Mouse (Mus musculus) hindlimb bud, embryonic 11.5 days (tissue): ENCODE measurements around the gene Cd38.

ENCODE experiments used
- DNase-seq: peaks from one replicate; pipeline ENCODE4 v3.0.0-alpha.2; 2012; ENCODE audit warnings: low read depth, low spot score; ENCODE audit errors: extremely low spot score

The Cd38 gene

DNA sequence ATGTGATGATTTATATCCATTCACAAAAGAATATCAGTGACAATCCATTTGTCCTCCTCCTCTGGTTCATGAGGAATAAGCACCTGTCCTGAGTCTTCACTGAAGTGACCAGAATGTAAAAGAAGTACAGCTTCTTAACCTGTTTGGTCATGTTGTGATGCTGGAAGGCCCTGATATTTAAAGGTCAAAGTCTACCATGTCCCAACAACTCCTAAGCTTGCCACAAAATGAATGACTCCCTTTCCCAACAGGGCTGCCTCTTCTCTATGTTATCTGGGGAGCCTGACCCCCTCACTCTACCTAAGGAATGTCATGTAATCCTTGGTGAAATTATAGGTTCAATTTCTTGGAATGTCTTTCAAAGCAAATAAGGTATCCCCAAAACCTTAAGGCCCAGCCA lies 59.4 kb downstream of the Cd38 start:
- no peak for DNase-seq

DNA sequence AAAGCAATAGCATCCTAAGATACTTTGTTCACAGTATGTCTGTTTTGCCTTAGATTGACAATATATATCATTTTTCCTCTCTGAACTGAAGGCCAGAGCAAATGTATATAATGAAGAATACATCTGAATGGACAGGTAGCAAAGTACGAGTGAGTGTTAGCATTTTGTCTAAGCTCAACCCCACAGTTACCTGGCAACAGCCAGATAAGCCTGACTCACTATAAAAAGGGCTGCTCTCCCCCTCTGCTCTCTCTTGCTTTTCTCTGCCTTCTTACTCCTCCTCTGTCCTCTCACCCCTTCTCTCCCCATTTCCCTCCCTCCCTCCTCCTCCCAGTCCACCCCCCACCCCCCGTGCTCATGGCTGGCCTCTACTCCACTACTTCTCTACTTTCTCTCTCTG lies 64.9 kb downstream of the Cd38 start:
- DNase-seq = no peak

DNA sequence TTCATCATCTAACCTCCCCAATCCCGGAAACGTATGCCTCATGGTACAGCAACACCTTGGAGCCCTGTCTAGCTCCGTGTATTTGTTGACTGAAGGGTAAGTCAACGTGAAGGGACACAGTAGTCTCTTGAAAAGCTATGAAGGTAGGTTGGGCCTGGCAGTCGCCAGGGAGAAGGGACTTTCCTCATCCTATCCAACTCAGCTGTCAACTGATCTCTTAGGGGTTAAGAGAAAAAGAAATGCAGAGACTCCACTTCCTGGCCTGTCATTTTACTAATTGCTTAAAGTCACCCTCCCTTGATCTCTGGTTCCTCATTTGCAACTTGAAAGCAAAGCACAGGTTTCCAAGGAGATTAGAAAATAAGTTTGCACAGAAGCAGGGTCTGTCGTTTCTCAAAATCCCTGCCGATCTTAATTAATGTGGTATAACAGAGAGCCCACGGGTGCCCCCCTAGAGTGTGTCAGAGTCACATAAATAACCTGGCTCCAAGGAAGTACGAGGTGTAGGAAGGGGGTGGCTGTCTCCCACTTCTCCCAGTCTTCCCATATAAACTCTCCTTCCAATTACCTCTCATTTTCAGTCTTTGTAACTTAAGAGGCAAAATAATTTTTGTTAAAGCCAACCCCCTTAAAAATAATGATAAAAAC lies 79.1 kb downstream of the Cd38 start:
- DNase-seq = no peak

DNA sequence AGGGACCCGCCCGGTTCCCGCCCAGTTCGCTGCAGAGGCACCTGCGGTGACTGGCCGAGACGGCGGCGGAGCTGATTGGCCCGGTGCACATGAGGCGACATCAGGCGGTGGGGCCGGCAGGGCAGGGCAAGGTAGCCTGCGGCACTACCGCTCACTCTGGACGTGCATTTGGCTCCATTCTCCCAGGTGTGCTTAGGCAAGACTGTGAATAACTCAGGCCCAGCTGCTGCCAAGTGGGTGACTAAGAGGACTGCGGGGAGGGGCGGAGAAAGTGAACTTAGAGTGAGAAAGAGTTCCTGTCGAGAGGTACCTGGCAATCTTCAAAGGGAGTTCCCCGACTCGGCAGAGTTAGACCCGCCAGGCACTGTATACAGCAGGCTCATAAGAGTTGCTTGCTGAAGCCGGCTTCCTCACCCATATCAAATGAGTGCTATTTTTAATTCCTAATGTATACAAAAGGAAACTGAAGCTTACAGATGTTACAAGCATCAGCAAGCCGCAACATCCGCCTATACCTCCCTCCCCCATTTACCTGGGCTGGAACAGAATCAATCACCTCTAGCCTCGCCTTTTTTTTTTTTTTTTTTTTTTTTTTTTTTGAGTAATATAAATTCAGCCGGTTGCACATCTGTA lies 79.9 kb downstream of the Cd38 start:
- DNase-seq = peak; percentile 31

DNA sequence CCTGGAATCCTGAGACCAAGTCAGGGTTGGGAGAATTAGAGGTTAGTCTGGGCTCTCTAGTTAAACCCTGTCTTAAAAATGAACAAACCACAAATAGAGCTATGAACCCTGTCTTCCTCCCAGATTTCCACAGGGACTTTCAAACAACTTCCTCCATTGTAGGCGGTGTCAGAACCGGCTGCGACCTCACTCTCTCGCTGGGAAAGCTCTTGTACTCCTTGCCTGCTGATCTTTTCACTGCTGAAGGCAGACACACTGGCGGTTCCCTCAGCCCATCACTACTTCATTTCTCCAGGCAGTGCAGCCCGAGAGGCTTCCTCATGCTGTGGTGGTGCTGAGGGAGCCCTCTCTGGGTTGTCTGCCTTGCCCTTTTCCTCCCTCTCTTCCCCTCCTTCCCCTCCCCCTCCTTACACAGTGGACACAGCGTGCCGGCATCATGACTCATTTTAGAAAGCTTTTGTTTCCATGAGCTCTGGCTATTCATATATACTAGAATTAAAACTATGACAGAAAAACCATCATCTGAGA lies 80.5 kb downstream of the Cd38 start:
- DNase-seq = no peak

DNA sequence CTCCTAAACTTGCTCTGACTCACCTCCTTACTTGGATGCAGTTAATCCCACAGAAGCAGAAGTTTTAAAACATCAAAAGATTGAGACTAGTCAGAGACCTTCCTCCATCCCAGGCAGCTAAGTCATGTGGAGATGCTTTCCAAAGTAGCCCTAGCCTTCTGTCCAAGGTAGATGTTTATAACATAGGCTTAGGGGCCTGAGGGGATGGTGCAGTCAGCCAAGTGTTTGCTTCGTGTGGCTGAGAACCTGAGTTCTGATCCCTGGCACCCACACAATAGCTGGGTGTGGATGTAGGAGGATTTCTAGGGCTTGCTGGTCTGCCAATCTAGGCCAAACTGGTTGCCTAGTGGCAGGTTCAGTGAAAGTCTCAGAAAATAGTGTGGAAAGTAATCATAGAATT lies 84.9 kb downstream of the Cd38 start:
- DNase-seq = no peak

DNA sequence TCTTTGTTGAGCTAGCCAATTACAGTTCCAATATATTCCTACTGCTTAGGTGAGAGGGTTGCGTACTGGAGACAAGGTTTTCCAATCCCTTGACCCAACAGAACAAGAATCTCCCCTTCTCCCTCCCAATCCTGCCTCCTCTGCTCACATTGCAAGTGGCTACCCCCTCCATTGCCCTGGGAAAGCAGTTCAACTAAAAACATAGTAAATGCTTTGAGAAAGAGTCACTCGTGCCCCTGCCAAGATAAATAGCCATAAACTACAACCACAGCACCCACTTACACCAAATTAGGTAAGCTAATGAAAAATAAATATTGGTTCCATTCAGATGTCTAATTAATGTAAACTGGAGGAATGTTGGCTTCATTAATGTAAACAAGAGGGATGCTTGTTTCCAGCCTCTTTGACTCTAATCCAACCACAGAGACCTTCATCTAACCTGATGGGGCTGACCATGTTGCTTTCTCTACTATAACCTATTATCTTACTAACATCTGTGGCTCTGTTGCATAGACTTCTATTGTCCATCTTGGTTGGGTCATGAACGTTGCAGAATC lies 91.6 kb downstream of the Cd38 start:
- DNase-seq = no peak

DNA sequence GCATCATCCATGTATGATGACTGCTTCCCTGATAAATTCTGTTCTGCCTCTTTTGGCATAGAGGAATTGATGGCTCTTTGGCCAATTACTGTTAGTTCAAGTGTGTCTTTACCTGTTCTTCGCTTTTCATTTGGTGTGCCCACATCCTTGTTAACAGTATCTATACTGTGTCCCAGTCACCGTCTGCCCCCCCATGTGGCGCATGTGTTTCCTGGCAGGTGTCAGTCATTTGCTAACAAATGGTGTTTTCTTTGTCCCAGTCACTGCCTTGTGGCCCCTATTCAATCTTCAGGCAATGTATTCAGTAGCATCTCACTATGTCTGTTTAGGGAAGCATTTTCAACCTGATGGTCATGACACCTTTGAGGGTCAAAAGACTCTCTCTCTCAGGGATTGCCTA lies 92.7 kb downstream of the Cd38 start:
- DNase-seq = no peak
